Mouse (Mus musculus): ENCODE data around the gene Gm8011. TPM values are rescaled to one million over a fixed set of nuclear protein-coding genes. Genes with fewer than 3 reads are reported as not detected.
"Not testable (repeated sequence)": the region's sequence is repeated elsewhere in the genome, so short reads cannot be mapped to it uniquely, and the experiment has no call there.

The Gm8011 gene
- not detected for total RNA-seq (2021)
- long read RNA-seq, experiment 1, result 0 reads
- long read RNA-seq, experiment 2, result 0 reads

GRCm38 (mm10) chr14:42463581-42463980 is at the start of gene Gm8011:
Gm8011 (plus strand) TSS chr14:42463881.
- not testable (repeated sequence) for DNase-seq (ENCODE audit: low spot score in 2 of 2)

- DNase-seq (ENCODE audit: low spot score in 2 of 2), result not testable (repeated sequence)
Observed at GRCm38 (mm10) chr14:42439573-42439972, 24.1 kb upstream of the Gm8011 start, which contains the start of gene Gm8005. Gm8005 (minus strand) TSS chr14:42439673.

- not testable (repeated sequence) for DNase-seq (ENCODE audit: low spot score in 2 of 2)
Observed at GRCm38 (mm10) chr14:42502249-42502648, 38.6 kb downstream of the Gm8011 start, which contains the start of gene Gm8020. Gm8020 (minus strand) TSS chr14:42502349.

Other genes starting within 250 kb of the Gm8011 start
- gene Gm17026, start 203.8 kb upstream of the Gm8011 start, total RNA-seq (2021), result not detected
- not detected for gene Gm9611, start 166.5 kb upstream of the Gm8011 start, total RNA-seq (2021)
- not detected for gene Gm7995, start 153.7 kb upstream of the Gm8011 start, total RNA-seq (2021)
- not detected for gene Gm8005, start 24.2 kb upstream of the Gm8011 start, total RNA-seq (2021)
- not detected for gene Gm8020, start 38.5 kb downstream of the Gm8011 start, total RNA-seq (2021)
- gene Gm8024, start 60.4 kb downstream of the Gm8011 start, total RNA-seq (2021), result not detected
- not detected for gene Gm17124, start 136.0 kb downstream of the Gm8011 start, total RNA-seq (2021)
- gene Gm3633, start 178.0 kb downstream of the Gm8011 start, total RNA-seq (2021), result not detected
- not detected for gene Gm10378, start 192.1 kb downstream of the Gm8011 start, total RNA-seq (2021)

Data from adrenal gland, postnatal 4 days (tissue).